Mouse (Mus musculus): ENCODE results near the gene Fam221a.

DNA sequence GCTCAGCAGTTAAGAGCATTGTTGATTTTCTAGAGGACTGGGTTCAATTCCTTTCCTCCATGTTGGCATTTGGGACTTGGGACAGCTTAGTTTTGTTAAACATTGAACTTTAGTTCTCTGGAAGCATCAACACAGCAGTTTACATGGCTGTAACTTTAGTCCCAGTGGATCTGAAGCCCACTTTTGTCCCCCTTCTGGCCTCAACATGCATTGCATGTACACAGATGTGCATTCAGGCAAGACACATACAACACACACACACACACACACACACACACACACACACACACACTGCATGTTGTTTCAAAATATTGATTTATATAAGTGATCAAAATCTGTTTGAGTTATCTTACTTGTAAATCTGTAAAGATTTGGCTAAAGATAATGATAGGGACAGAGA is 29.9 kb downstream of the Fam221a start:
- TF ChIP-seq POLR2A (IDR thresholded peaks at IDR 0.05; ENCODE audit: control insufficient read depth in 1 of 2, insufficient read depth in 1 of 2, low read depth in 1 of 2, low read length in 2 of 2, poor library complexity in 1 of 2) (no peak), MYC (IDR thresholded peaks at IDR 0.05; ENCODE audit: low read depth, low read length) (no peak), EP300 (IDR thresholded peaks at IDR 0.05; ENCODE audit: low read depth in 1 of 2, low read length in 2 of 2) (no peak), BHLHE40 (IDR thresholded peaks at IDR 0.05; ENCODE audit: borderline replicate concordance, low read depth, low read length) (no peak), CTCF (IDR thresholded peaks at IDR 0.05 in 2 of 3, conservative IDR thresholded peaks at IDR 0.05 in 1 of 3; ENCODE audit: control insufficient read depth in 1 of 3, insufficient read depth in 1 of 3, low read depth in 2 of 3, low read length in 3 of 3, poor library complexity in 1 of 3, severe bottlenecking in 1 of 3) (peak; percentile 7 to 44 (median 23); a peak in 3 of 6 replicates)
